Mouse (Mus musculus): ENCODE measurements at regions not wholly inside any gene's neighbourhood (a gene's known extent, or its start where the extent isn't known, plus 50 kb on each side); places are given as distances from the start of the nearest gene placed in this dataset.

DNA sequence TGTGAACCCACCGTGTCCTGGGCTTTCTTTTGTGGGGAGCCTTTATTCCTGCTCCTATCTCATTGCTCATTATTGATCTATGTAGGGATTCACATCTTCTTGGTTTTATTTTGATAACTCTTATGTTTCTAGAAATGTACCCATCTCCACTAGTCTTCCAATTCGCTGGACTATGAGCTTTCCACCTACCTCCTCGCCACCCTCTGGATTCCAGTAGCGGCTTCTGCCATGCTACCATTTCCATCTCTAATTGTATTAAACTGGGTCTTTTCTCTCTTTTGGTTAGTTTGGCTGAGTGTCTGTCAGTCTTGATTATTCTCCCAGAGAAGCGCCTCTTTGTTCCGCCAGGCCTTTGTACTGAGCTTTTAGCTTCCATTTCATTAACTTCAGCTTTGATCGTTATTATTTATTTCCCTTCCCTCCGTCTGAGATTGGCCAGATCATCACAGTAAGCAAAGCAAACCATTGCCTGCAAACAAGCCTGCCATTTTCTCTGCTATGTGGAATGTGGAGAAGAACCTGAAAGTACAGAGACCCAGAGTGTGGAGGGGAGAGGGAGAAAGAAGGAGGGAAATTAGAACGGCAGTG, 213.2 kb upstream of the Pabpc6 start:
- TF ChIP-seq SIN3A (IDR thresholded peaks at IDR 0.05; ENCODE audit: low read length) (no peak), MAX (IDR thresholded peaks at IDR 0.05; ENCODE audit: low read length) (no peak), CTCF (conservative IDR thresholded peaks at IDR 0.05 in 1 of 2, IDR thresholded peaks at IDR 0.05 in 1 of 2; ENCODE audit: low read depth in 2 of 2, low read length in 2 of 2) (no peak), JUN (IDR thresholded peaks at IDR 0.05; ENCODE audit: insufficient read depth, low read depth, low read length) (no peak), MAFK (IDR thresholded peaks at IDR 0.05; ENCODE audit: insufficient replicate concordance, low read length) (no peak), CHD2 (IDR thresholded peaks at IDR 0.05; ENCODE audit: low read length) (no peak), EP300 (IDR thresholded peaks at IDR 0.05; ENCODE audit: low read length) (no peak), TBP (conservative IDR thresholded peaks at IDR 0.05; ENCODE audit: low read depth, low read length) (no peak), POLR2A (IDR thresholded peaks at IDR 0.05; ENCODE audit: low read depth, low read length) (no peak), HCFC1 (IDR thresholded peaks at IDR 0.05; ENCODE audit: low read depth, low read length) (no peak), RCOR1 (conservative IDR thresholded peaks at IDR 0.05; ENCODE audit: low read depth, low read length) (no peak), TCF12 (IDR thresholded peaks at IDR 0.05; ENCODE audit: low read depth, low read length) (no peak)
